Mouse (Mus musculus) intestine, embryonic 16.5 days (tissue): Measurements from ENCODE around the gene Tnpo3. TPM values are rescaled to one million over a fixed set of nuclear protein-coding genes. Genes with fewer than 3 reads are reported as not detected.

ENCODE experiments used
- ATAC-seq: fragments of 200-750 bp; cut with Nextera tagmentation; 2 replicates; pipeline ENCODE4 v1.8.0; 2017; ENCODE audit warnings: moderate TSS enrichment, moderate library complexity
- H3K27ac ChIP-seq: fragments of 300-500 bp; sonication (generic); 2 replicates; pipeline ENCODE4 v1.5.1; 2014; ENCODE audit warnings: mild to moderate bottlenecking, low read length
- H3K27me3 ChIP-seq: fragments of 300-500 bp; sonication (generic); replicated peaks from 2 replicates; pipeline ENCODE4 v1.6.1; 2014; ENCODE audit warnings: low read length, control low read depth, mixed read lengths; ENCODE audit not compliant: control insufficient read depth, insufficient read depth
- H3K36me3 ChIP-seq: fragments of 300-500 bp; sonication (generic); 2 replicates; pipeline ENCODE4 v1.6.1; 2014; ENCODE audit warnings: low read length, control low read depth; ENCODE audit not compliant: control insufficient read depth, insufficient read depth
- H3K4me1 ChIP-seq: fragments of 300-500 bp; sonication (generic); 2 replicates; pipeline ENCODE4 v1.6.1; 2014; ENCODE audit warnings: low read length, control low read depth, mixed read lengths; ENCODE audit not compliant: control insufficient read depth, insufficient read depth
- H3K4me2 ChIP-seq: fragments of 300-500 bp; sonication (generic); 2 replicates; pipeline ENCODE4 v1.6.1; 2014; ENCODE audit warnings: low read depth, low read length, control low read depth
- H3K4me3 ChIP-seq: fragments of 300-500 bp; sonication (generic); 2 replicates; pipeline ENCODE4 v1.5.1; 2014; ENCODE audit warnings: mild to moderate bottlenecking, low read length
- H3K9ac ChIP-seq: fragments of 300-500 bp; sonication (generic); 2 replicates; pipeline ENCODE4 v1.6.1; 2014; ENCODE audit warnings: low read depth, low read length
- H3K9me3 ChIP-seq: fragments of 300-500 bp; sonication (generic); 2 replicates; pipeline ENCODE4 v1.6.1; 2016; ENCODE audit warnings: low read length, control low read depth; ENCODE audit not compliant: control insufficient read depth
- WGBS: fragments of 180-500 bp; shearing (Covaris S2); extraction: QIAGEN DNeasy Blood & Tissue Kit; methylation state at CpG from one replicate; pipeline ENCODE4 v1.1.7; 2014; 5-methylcytosine and 5-hydroxymethylcytosine counted together
- polyA plus RNA-seq: library from polyadenylated mRNA; unstranded; fragments of >200 nt; fragmentation: Nextera tagmentation; extraction: Ambion mirVana; gene quantifications from 2 replicates; pipeline ENCODE4 v1.2.1, GENCODE M21; 2015

Tnpo3 gene
- polyA plus RNA-seq, result 69.7 and 71.3 TPM in 2 replicates

DNA sequence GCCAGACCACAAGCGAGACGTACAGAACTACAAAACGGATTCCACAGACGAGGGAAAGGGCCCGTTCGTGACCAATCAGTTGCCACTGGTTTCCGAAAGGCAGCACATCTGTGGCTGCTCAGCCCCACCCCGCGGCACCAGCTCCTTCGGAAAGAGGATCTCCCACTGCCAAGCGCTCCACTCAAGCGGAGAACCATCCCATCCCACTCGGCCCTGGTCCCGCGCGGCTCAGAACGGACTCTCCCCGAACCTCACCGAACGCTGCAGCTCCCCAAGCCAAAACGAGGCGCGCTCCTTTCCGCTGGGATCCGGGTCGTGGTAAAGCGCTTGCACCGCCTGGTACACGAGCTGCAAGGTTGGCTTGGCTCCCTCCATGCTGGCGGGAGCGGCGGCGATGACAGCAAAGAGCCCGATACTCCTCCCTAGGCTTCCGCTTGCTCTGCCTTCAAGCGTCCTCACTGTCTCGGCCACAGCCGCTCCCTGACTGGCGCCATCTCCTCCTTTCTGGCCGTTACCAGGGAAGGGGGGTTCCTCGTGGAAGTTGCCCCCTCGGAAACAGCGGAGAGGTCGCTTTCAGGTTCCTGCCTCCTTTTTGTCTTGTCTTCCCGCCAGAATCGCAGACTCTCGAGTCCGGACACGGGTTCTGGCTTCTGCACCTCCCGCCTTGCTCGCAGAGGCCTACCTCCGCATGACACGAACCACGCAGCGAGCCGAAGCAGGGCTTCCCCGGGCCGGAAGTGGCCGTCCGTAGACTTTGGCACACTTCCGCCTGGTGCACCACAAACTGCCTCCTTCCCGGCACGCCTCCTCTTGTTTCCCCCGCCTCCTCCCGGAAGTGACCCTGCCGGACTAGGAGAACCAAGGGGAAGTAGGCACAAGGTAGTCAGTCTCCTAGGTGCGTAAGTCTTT is at the start of gene Tnpo3:
Gene Tnpo3 (minus strand): TSS at position 777 of the 909 bp plus-strand sequence.
- H3K4me1 ChIP-seq, result 0 out of 2 replicates have a peak, but pooled peaks cover 2% of the 10 kb centered on the region
- H3K9ac ChIP-seq, result peak within 1 kb of the TSS; percentile 94
- H3K4me2 ChIP-seq, result peak within 1 kb of the TSS; percentile 78
- peak; percentile 99 for ATAC-seq
- no peaks in the 10 kb centered on the region for H3K27me3 ChIP-seq
- no peaks in the 10 kb centered on the region for H3K36me3 ChIP-seq
- peak within 1 kb of the TSS; percentile 98 for H3K4me3 ChIP-seq
- H3K9me3 ChIP-seq, result no peaks in the 10 kb centered on the region
- WGBS, result 0% methylated on average over 67 of the region's 67 CpGs
- peak within 1 kb of the TSS; percentile 82 for H3K27ac ChIP-seq

DNA sequence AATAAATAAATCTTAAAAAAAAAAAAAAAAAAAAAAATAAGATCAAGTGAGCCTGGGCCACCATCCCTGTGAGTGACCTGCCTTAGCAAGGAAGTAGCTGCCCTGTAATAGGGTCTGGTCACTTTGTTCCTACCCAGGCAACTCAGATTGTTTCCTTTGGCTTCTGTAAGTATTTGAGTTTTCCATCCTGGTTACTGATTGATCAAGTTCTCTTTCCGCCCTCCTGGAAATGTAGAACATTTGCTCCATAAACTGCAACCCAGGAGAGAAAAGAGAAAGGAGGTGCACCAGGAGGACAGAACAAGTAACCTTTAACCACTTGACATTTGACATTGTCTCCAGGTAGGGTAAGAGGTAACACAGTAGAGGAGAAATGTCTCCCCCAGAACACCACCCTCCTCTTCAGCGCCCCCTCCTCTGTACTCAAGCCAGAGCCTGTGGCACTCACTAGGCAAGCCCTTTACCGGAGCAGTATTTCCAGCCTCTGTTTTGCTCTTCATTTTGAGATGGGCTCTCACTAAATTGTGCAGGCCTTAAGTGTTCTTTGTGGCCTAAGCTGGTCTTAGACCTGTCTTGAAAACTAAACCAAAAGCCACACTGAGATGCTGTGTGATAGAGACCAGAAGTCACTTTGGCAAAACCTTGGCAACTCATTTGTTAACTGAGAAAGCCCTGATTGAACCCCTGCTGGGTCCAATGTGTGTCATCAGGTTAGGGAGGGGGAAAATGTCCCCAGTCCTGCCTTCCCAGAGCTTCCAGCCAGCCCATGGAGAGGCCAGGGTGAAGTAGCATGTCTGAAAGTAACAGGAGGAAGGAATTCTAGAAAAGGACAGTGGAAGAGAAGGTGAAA is 49.2 kb upstream of the Tnpo3 start:
- WGBS, result 73% methylated on average over 3 of the region's 3 CpGs
- Histone ChIP-seq H3K9me3 (no peaks in the 10 kb centered on the region), H3K36me3 (no peaks in the 10 kb centered on the region), H3K4me2 (no peak overlapping the region), H3K27ac (no peak overlapping the region), H3K27me3 (no peaks in the 10 kb centered on the region), H3K4me3 (no peak overlapping the region), H3K9ac (no peak overlapping the region), H3K4me1 (no peaks in the 10 kb centered on the region)
- peak; percentile 39; the same call in 1 of the 2 replicates for ATAC-seq

DNA sequence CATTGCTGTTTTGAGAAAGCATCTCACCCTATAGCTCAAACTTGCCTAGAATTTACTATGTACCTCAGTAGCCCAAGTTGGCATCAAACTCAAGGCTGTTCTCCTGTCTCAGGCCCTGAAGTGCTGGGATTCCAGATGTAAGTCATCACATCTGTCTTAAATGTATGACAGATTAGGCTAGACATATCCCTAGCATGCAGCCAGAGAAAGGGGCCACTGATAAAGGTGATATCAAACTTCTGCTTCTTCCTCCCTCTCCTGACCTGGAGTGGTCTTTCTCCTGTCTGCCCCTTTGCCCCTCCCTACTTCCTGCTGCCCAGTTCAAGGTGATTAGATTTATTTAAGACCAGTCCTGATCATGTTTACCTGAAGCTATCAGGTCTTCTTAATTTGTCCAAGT is 43.6 kb upstream of the Tnpo3 start:
- no peak for ATAC-seq
- H3K36me3 ChIP-seq, result no peaks in the 10 kb centered on the region
- H3K9me3 ChIP-seq, result no peaks in the 10 kb centered on the region
- H3K27me3 ChIP-seq, result no peaks in the 10 kb centered on the region
- H3K9ac ChIP-seq, result no peak overlapping the region
- H3K4me3 ChIP-seq, result no peak overlapping the region
- H3K4me1 ChIP-seq, result no peaks in the 10 kb centered on the region
- H3K27ac ChIP-seq, result no peak overlapping the region
- H3K4me2 ChIP-seq, result no peak overlapping the region

DNA sequence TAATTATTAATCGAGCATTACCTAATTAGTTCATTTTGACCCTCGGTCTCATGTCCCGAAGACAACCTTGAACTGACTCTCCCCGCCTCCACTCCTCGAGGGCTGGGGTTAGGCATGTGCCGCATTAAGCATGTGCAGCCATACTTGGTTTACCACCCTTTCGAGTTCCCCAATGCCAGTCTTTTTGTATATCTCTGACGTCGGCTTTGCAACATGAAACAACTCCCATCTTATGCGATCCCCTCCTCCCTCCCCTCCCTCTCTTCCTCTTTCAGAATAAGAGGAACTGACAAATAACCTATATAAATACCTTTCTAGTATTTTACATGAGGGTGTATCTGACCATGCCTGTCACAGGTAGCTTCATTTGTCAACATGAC is 40.5 kb upstream of the Tnpo3 start:
- no peak overlapping the region for H3K4me3 ChIP-seq
- no peak overlapping the region for H3K4me2 ChIP-seq
- no peaks in the 10 kb centered on the region for H3K4me1 ChIP-seq
- H3K27ac ChIP-seq, result no peak overlapping the region
- ATAC-seq, result no peak
- 66% methylated on average over 10 of the region's 10 CpGs for WGBS
- H3K27me3 ChIP-seq, result no peaks in the 10 kb centered on the region
- no peak overlapping the region for H3K9ac ChIP-seq
- no peaks in the 10 kb centered on the region for H3K9me3 ChIP-seq
- no peaks in the 10 kb centered on the region for H3K36me3 ChIP-seq

DNA sequence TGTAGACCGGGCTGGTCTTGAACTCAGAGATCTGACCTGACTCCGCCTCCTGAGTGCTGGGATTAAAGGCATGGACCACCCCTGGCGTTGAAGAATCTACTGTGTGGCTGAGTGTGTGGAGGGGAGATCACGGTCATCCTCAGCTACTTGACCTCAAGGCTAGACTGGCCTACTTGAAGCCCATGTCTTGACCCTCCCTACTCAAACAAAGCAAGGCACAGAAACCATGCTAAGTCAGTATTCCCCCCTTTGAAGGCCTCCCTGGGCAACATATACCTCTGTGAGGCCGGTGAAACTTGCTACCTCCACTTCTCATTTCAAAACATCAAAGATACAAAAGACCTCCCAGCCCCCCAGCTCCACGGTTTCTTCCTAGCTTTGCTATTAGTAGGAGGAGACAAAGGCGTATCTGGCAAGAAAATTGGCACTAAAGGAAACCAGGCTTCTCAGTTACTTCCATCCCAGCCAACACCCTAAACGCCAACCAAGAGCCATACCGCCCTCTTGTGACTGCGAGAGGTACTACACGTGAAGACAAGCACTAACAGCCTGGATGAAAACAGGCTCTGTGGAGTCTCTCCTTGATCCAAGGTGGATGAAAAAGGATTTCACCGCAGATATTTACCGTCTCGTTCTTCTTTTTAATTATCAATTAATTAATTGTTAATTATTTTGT is 39.9 kb upstream of the Tnpo3 start:
- ATAC-seq, result peak; percentile 68; the same call in 1 of the 2 replicates
- H3K9me3 ChIP-seq, result no peaks in the 10 kb centered on the region
- no peak overlapping the region for H3K9ac ChIP-seq
- no peak overlapping the region for H3K4me2 ChIP-seq
- H3K27me3 ChIP-seq, result no peaks in the 10 kb centered on the region
- H3K4me3 ChIP-seq, result no peak overlapping the region
- H3K27ac ChIP-seq, result no peak overlapping the region
- WGBS, result 30% methylated on average over 14 of the region's 14 CpGs
- no peaks in the 10 kb centered on the region for H3K36me3 ChIP-seq
- no peaks in the 10 kb centered on the region for H3K4me1 ChIP-seq

DNA sequence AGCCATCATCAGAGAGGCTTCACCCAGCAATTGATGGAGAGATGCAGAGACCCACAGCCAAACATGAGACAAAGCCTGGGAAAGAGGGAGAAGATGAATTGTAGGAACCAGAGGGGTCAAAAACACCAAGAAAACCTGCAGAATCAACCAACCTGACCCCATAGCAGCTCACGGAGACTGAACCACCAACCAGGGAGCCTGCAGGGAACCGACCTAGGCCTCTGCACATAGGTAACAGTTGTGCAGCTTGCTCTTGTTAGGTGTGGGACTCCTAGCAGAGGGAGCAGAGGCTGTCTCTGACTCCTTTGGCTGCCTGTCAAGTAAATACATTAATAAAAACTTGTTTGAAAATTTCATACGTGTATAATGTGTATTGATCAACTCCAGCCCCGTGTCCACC is 32.1 kb upstream of the Tnpo3 start:
- Histone ChIP-seq H3K4me1 (no peaks in the 10 kb centered on the region), H3K27me3 (no peaks in the 10 kb centered on the region), H3K36me3 (no peaks in the 10 kb centered on the region), H3K27ac (no peak overlapping the region), H3K9ac (no peak overlapping the region), H3K9me3 (no peaks in the 10 kb centered on the region; the same call in 1 of the 2 replicates), H3K4me2 (no peak overlapping the region), H3K4me3 (no peak overlapping the region)
- ATAC-seq, result no peak
- 81% methylated on average over 4 of the region's 4 CpGs for WGBS

DNA sequence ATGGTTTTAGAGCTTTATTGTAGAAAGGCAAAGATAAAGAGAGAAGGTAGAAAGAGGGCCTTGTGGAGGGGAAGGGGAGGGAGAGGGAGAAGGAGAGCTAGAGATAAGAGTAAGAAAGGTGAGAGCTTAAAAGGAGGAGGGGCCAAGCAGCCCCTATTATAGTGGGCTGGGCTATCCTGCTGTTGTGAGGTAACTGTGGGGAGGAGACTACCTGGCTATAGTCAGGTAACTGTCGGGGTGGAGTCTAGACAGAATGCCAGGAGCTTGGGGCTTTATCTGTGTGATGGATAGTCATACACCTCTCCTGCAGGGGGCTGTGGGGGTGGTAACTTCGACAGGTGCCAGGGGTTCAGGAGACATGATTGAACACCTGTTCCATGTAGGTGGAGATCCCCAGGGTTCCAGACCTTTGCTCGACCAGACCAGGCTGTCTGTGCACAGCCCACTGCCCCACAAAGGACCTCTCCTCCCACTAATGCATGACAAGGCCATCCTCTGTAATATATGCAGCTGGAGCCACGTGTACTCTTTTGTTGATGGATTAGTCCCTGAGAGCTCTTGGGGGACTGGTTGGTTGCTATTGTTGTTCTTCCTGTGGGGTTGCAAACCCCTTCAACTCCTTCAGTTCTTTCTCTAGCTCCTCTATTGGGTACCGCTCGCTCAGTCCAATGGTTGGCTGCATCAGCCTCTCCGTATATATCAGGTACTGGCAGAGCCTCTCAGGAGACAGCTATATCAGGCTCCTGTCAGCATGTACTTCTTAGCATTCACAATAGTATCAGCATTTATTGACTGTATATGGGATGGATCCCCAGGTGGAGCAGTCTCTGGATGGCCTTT is 30.1 kb upstream of the Tnpo3 start:
- Histone ChIP-seq H3K27ac (no peak overlapping the region), H3K36me3 (no peaks in the 10 kb centered on the region), H3K4me2 (peak overlapping the region; percentile 20; the same call in 1 of the 2 replicates), H3K4me1 (no peaks in the 10 kb centered on the region), H3K4me3 (no peak overlapping the region), H3K27me3 (no peaks in the 10 kb centered on the region), H3K9me3 (no peaks in the 10 kb centered on the region; the same call in 1 of the 2 replicates), H3K9ac (no peak overlapping the region)
- ATAC-seq, result peak; percentile 68; the same call in 1 of the 2 replicates
- WGBS, result 32% methylated on average over 7 of the region's 7 CpGs

DNA sequence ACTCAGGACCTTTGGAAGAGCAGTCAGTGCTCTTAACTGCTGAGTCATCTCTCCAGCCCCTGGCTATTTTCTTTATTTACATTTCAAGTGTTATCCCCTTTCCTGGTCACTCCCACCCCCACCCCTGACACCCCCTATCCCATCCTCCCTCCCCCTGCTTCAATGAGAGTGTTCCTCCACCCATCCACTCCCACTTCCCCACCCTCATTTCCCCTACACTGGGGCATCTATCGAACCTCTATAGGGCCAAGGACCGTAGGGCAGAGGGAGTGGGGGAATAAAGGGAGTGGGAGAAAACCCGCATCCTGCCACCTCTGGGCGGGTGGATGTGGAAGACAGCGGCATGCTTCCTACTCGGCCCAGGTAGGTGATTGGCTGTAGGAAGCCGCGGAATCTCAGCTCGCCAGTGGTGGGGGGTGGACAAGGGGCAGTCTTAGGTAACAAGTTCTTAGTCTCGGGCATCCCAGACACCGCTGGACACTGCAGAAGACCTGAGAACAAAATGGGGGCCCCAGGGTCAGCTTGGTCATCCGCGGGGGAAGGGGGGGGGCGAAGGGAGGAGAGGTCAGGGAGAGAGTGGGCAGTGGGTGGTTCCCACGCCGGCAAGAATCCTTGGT is 29.3 kb upstream of the Tnpo3 start:
- Histone ChIP-seq H3K4me1 (no peaks in the 10 kb centered on the region), H3K27ac (no peak overlapping the region), H3K4me3 (0 out of 2 replicates have a peak overlapping the region, but pooled peaks have one; percentile 9), H3K4me2 (peak overlapping the region; percentile 20), H3K9me3 (no peaks in the 10 kb centered on the region; the same call in 1 of the 2 replicates), H3K27me3 (no peaks in the 10 kb centered on the region), H3K9ac (no peak overlapping the region), H3K36me3 (no peaks in the 10 kb centered on the region)
- WGBS, result 9% methylated on average over 16 of the region's 16 CpGs
- ATAC-seq, result 0 out of 2 replicates have a peak, but pooled peaks have one; percentile 13
